In genomic region chr17:49528503-49529205, GRCm38 (mm10) we compare ENCODE assay signal across 13 mouse cellular contexts. TPM values are rescaled to one million over a fixed set of nuclear protein-coding genes. Genes with fewer than 3 reads are reported as not detected.
DNase-seq lines count a peak whose midpoint lies in the region; ATAC-seq lines count a peak whose summit lies in the region.
"Had no signal": no experiment of that assay in that cellular context is flagged by ENCODE, and none has a peak within 500 bp of the region (broad histone marks: within the 10 kb centered on the region; RNA-seq: fewer than 3 reads in every experiment).

No protein-coding gene starts in this region.

- DNase-seq in cerebellum, adult 11 months = peak; percentile 81
- peak; percentile 92 for DNase-seq in cerebellum, adult 9-10 months
- no peak for DNase-seq in layer of hippocampus, postnatal 10 days (ENCODE audit: low spot score in 2 of 2)
- DNase-seq in gastrocnemius, postnatal 14 days = no peak

- intact Hi-C loops in gastrocnemius, postnatal 14 days (cut with DNase I; ENCODE audit: low total_unique reads) = no loop called here

- no peak overlapping the region; the same call in 1 of the 2 replicates for H3K9ac ChIP-seq in kidney, embryonic 16.5 days (replicated peaks; ENCODE audit: low read length)
- no peak overlapping the region for H3K9ac ChIP-seq in kidney, embryonic 14.5 days (ENCODE audit: low read depth, low read length)
- H3K9ac ChIP-seq in lung, embryonic 16.5 days (ENCODE audit: low read length) = no peak overlapping the region
- H3K9ac ChIP-seq: embryonic facial prominence, embryonic 13.5 days; hindbrain, embryonic 15.5 days; stomach, embryonic 15.5 days had no signal

- no peak overlapping the region for H3K4me3 ChIP-seq in kidney, embryonic 16.5 days (ENCODE audit: low read length)
- H3K4me3 ChIP-seq in kidney, embryonic 14.5 days (ENCODE audit: low read length) = no peak overlapping the region
- H3K4me3 ChIP-seq in lung, embryonic 16.5 days (ENCODE audit: low read length) = no peak overlapping the region
- H3K4me3 ChIP-seq: embryonic facial prominence, embryonic 13.5 days; hindbrain, embryonic 15.5 days; stomach, embryonic 15.5 days had no signal

- 55% methylated on average over 7 of the region's 7 CpGs for WGBS in kidney, embryonic 16.5 days
- 60% methylated on average over 7 of the region's 7 CpGs for WGBS in kidney, embryonic 14.5 days
- WGBS in lung, embryonic 16.5 days = 36% methylated on average over 7 of the region's 7 CpGs

- peaks cover 19% of the 10 kb centered on the region for H3K4me1 ChIP-seq in kidney, embryonic 16.5 days (ENCODE audit: insufficient read depth, low read length)
- no peaks in the 10 kb centered on the region for H3K4me1 ChIP-seq in kidney, embryonic 14.5 days (ENCODE audit: control insufficient read depth, insufficient read depth, low read length)
- peaks cover 12% of the 10 kb centered on the region for H3K4me1 ChIP-seq in lung, embryonic 16.5 days (replicated peaks; ENCODE audit: control insufficient read depth, insufficient read depth, low read length)

- no peak for ATAC-seq in kidney, embryonic 16.5 days (ENCODE audit: low FRiP score, low TSS enrichment)
- no peak for ATAC-seq in kidney, embryonic 14.5 days (ENCODE audit: low FRiP score, low TSS enrichment)
- peak; percentile 60 for ATAC-seq in lung, embryonic 16.5 days (ENCODE audit: low read depth)
- ATAC-seq in megakaryocyte, adult 5-6 weeks (ENCODE audit: poor library complexity, severe bottlenecking) = no peak
- ATAC-seq: Patski had no signal

- H3K27ac ChIP-seq in kidney, embryonic 16.5 days (ENCODE audit: low read length) = 0 out of 2 replicates have a peak overlapping the region, but pooled peaks have one; percentile 37
- no peak overlapping the region for H3K27ac ChIP-seq in kidney, embryonic 14.5 days (ENCODE audit: low read depth, low read length)
- H3K27ac ChIP-seq in lung, embryonic 16.5 days (ENCODE audit: low read length) = peak overlapping the region; percentile 32
- H3K27ac ChIP-seq: embryonic facial prominence, embryonic 13.5 days; hindbrain, embryonic 15.5 days; stomach, embryonic 15.5 days had no signal

- H3K4me2 ChIP-seq in kidney, embryonic 16.5 days (replicated peaks; ENCODE audit: low read depth, low read length) = no peak overlapping the region
- H3K4me2 ChIP-seq in kidney, embryonic 14.5 days (replicated peaks; ENCODE audit: low read depth, low read length) = no peak overlapping the region
- H3K4me2 ChIP-seq in lung, embryonic 16.5 days (ENCODE audit: low read depth, low read length) = no peak overlapping the region
- H3K4me2 ChIP-seq: embryonic facial prominence, embryonic 13.5 days; hindbrain, embryonic 15.5 days; stomach, embryonic 15.5 days had no signal

- no peaks in the 10 kb centered on the region for H3K27me3 ChIP-seq in kidney, embryonic 16.5 days (ENCODE audit: insufficient read depth, low read length)
- no peaks in the 10 kb centered on the region for H3K27me3 ChIP-seq in kidney, embryonic 14.5 days (ENCODE audit: control insufficient read depth, insufficient read depth, low read length)
- H3K27me3 ChIP-seq in lung, embryonic 16.5 days (ENCODE audit: control insufficient read depth, insufficient read depth, low read depth, low read length) = no peaks in the 10 kb centered on the region
- H3K27me3 ChIP-seq: embryonic facial prominence, embryonic 13.5 days; hindbrain, embryonic 15.5 days; Patski; stomach, embryonic 15.5 days had no signal

- H3K9me3 ChIP-seq in kidney, embryonic 16.5 days (ENCODE audit: low read length) = no peaks in the 10 kb centered on the region
- H3K9me3 ChIP-seq in kidney, embryonic 14.5 days (ENCODE audit: control insufficient read depth, low read length) = no peaks in the 10 kb centered on the region
- peaks cover 5% of the 10 kb centered on the region; the same call in 1 of the 2 replicates for H3K9me3 ChIP-seq in lung, embryonic 16.5 days (ENCODE audit: control insufficient read depth, low read length)
- H3K9me3 ChIP-seq: embryonic facial prominence, embryonic 13.5 days; hindbrain, embryonic 15.5 days; stomach, embryonic 15.5 days had no signal

- H3K36me3 ChIP-seq in kidney, embryonic 16.5 days (ENCODE audit: insufficient read depth, low read length) = no peaks in the 10 kb centered on the region
- no peaks in the 10 kb centered on the region for H3K36me3 ChIP-seq in kidney, embryonic 14.5 days (ENCODE audit: control insufficient read depth, insufficient read depth, low read length)
- H3K36me3 ChIP-seq in lung, embryonic 16.5 days (ENCODE audit: control insufficient read depth, insufficient read depth, low read length) = no peaks in the 10 kb centered on the region
- H3K36me3 ChIP-seq: hindbrain, embryonic 15.5 days; stomach, embryonic 15.5 days had no signal

RNA-seq across cellular contexts. Expression of gene Daam2, which starts 35.5 kb away (rescaled TPM):
- 6.7 and 8.1 TPM in 2 replicates for polyA plus RNA-seq in kidney, embryonic 16.5 days (2015; fragmentation: Nextera tagmentation; extraction: Ambion mirVana)
- polyA plus RNA-seq in kidney, embryonic 14.5 days (2014; fragmentation: Nextera tagmentation; extraction: Ambion mirVana) = 4.7 and 7.9 TPM in 2 replicates
- 16.8 and 16.9 TPM in 2 replicates for polyA plus RNA-seq in lung, embryonic 16.5 days (2015; fragmentation: Nextera tagmentation; extraction: Ambion mirVana)
- not detected in 2 replicates for total RNA-seq in megakaryocyte, adult 5-6 weeks (2015)
- total RNA-seq in megakaryocyte, adult 5-6 weeks (2017) = under 0.01 and 0.04 TPM in 2 replicates
- 10 to 100 TPM; 48.0 to 52.6 TPM for total RNA-seq in layer of hippocampus, postnatal 10 days (2021)
- 1 to 10 TPM; 9.2 to 9.7 TPM for total RNA-seq in gastrocnemius, postnatal 14 days (2021)
- total RNA-seq: megakaryocyte progenitor cell, adult 5-6 weeks had no signal

Comparison
In these comparisons a context has a peak if more than half of its experiments do, and no peak if none do; other contexts are left out.
1. DNase-seq: peak in cerebellum, adult 11 months (single experiment) and cerebellum, adult 9-10 months (single experiment); none in layer of hippocampus, postnatal 10 days (0 of 2) and gastrocnemius, postnatal 14 days (single experiment).
2. RNA of gene Daam2, which starts 35.5 kb away (total RNA-seq): 48.0 to 52.6 TPM in layer of hippocampus, postnatal 10 days and 9.2 to 9.7 TPM in gastrocnemius, postnatal 14 days; under 0.01 to 0.04 TPM in megakaryocyte, adult 5-6 weeks; every median in the first group is over 4 times any median in the second.